12 mouse cellular contexts compared by ENCODE assay signal in the genomic region with DNA sequence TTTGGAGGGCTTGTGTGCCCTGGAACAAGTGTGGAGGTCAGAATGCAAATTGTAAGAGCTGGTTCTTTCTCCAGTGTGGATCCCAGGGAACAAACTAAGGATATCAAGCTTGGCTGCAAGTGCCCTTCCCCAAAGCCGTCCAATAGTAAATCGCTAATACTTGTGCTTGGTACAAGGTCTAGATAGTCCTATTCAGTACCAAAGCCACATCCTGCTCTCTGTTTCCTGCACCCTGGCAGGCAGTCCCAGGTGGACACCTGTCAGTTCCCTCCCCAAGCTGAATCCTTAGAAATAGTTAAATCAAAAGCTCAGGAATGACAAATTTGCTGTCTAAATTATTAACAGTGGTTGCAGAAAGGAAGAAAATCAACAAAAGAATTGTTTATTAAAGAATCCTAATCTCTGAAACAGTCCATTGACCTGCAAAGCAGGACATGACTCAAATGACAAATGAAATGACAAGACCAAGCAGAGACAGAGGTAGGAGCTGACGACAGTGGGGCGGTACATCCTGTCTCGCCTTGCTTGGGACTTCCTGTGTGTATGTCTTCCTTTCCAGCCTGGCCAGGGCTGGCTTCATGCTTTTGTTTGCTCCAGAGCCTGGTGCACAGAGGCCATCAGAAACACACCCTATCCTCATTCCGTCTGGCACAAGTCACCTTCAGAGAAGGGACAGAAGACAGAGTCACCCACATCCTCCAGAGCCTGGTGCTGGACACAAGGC. TPM values are rescaled to one million over a fixed set of nuclear protein-coding genes. Genes with fewer than 3 reads are reported as not detected.
DNase-seq lines count a peak whose midpoint lies in the region; ATAC-seq and TF ChIP-seq lines count a peak whose summit lies in the region.
"Had no signal": no experiment of that assay in that cellular context is flagged by ENCODE, and none has a peak within 500 bp of the region (broad histone marks: within the 10 kb centered on the region; RNA-seq: fewer than 3 reads in every experiment).

No protein-coding gene starts in this region.

- no peak overlapping the region for H3K4me3 ChIP-seq in kidney, adult 2 months (ENCODE audit: insufficient read depth, low read depth, low read length)
- H3K4me3 ChIP-seq in liver, embryonic 14.5 days (ENCODE audit: insufficient read depth in 1 of 2, low read depth in 2 of 2, low read length in 2 of 2) = no peak overlapping the region
- no peak overlapping the region for H3K4me3 ChIP-seq in hindbrain, embryonic 14.5 days (replicated peaks; ENCODE audit: low read length)
- H3K4me3 ChIP-seq: embryonic facial prominence, embryonic 12.5 days; forebrain, embryonic 13.5 days; limb, embryonic 13.5 days had no signal

- H3K9ac ChIP-seq in liver, embryonic 14.5 days (replicated peaks) = peak overlapping the region; percentile 38; the same call in 1 of the 2 replicates
- H3K9ac ChIP-seq in hindbrain, embryonic 14.5 days = no peak overlapping the region
- H3K9ac ChIP-seq: embryonic facial prominence, embryonic 12.5 days; forebrain, embryonic 13.5 days; limb, embryonic 13.5 days had no signal

- 68% methylated on average over 6 of the region's 6 CpGs for WGBS in kidney, adult 2 months
- WGBS in liver, embryonic 14.5 days (ENCODE audit: insufficient replicate concordance) = 52% methylated on average over 6 of the region's 6 CpGs
- WGBS in hindbrain, embryonic 14.5 days = 80% methylated on average over 6 of the region's 6 CpGs

- no peaks in the 10 kb centered on the region for H3K36me3 ChIP-seq in kidney, adult 2 months (ENCODE audit: control insufficient read depth, insufficient read depth, low read length)
- no peaks in the 10 kb centered on the region for H3K36me3 ChIP-seq in liver, embryonic 14.5 days (replicated peaks; ENCODE audit: control insufficient read depth, insufficient read depth, low read depth)
- H3K36me3 ChIP-seq in hindbrain, embryonic 14.5 days (replicated peaks; ENCODE audit: control insufficient read depth, insufficient read depth) = no peaks in the 10 kb centered on the region
- H3K36me3 ChIP-seq: embryonic facial prominence, embryonic 12.5 days; limb, embryonic 13.5 days had no signal

- no peaks in the 10 kb centered on the region for H3K4me1 ChIP-seq in kidney, adult 2 months (ENCODE audit: control insufficient read depth, insufficient read depth, low read length)
- H3K4me1 ChIP-seq in liver, embryonic 14.5 days (replicated peaks; ENCODE audit: control insufficient read depth in 2 of 2, insufficient read depth in 2 of 2, low read length in 1 of 2) = peaks cover 9 to 26% of the 10 kb centered on the region in 2 experiments
- H3K4me1 ChIP-seq in hindbrain, embryonic 14.5 days (replicated peaks; ENCODE audit: control insufficient read depth, insufficient read depth, low read length) = no peaks in the 10 kb centered on the region
- H3K4me1 ChIP-seq: embryonic facial prominence, embryonic 12.5 days; forebrain, embryonic 13.5 days had no signal

- no peak for TF ChIP-seq CTCF in kidney, adult 2 months (conservative IDR thresholded peaks at IDR 0.05; ENCODE audit: insufficient read depth, insufficient read length, low read depth, low read length)
- no peak for TF ChIP-seq CTCF in liver, embryonic 14.5 days (IDR thresholded peaks at IDR 0.05; ENCODE audit: low read depth)

- no peak overlapping the region for H3K4me2 ChIP-seq in liver, embryonic 14.5 days (ENCODE audit: low read depth)
- H3K4me2 ChIP-seq in hindbrain, embryonic 14.5 days (replicated peaks) = no peak overlapping the region
- H3K4me2 ChIP-seq: embryonic facial prominence, embryonic 12.5 days; forebrain, embryonic 13.5 days; limb, embryonic 13.5 days had no signal

- no peaks in the 10 kb centered on the region for H3K27me3 ChIP-seq in kidney, adult 2 months (replicated peaks; ENCODE audit: control insufficient read depth, insufficient read depth, low read length)
- no peaks in the 10 kb centered on the region for H3K27me3 ChIP-seq in liver, embryonic 14.5 days (ENCODE audit: control insufficient read depth, insufficient read depth, low read length)
- no peaks in the 10 kb centered on the region; the same call in 1 of the 2 replicates for H3K27me3 ChIP-seq in hindbrain, embryonic 14.5 days (ENCODE audit: control insufficient read depth, insufficient read depth, low read length)
- H3K27me3 ChIP-seq: embryonic facial prominence, embryonic 12.5 days; limb, embryonic 13.5 days had no signal

- no peak overlapping the region for H3K27ac ChIP-seq in kidney, adult 2 months (ENCODE audit: insufficient read depth, low read depth, low read length)
- H3K27ac ChIP-seq in liver, embryonic 14.5 days = peak overlapping the region; percentile 10; the same call in 1 of the 2 replicates
- H3K27ac ChIP-seq in hindbrain, embryonic 14.5 days = no peak overlapping the region
- H3K27ac ChIP-seq: embryonic facial prominence, embryonic 12.5 days; forebrain, embryonic 13.5 days; limb, embryonic 13.5 days had no signal

- TF ChIP-seq EP300 in liver, embryonic 14.5 days (IDR thresholded peaks at IDR 0.05; ENCODE audit: low read depth) = no peak

- peak; percentile 90 for ATAC-seq in activated CD4-positive, CD25-positive, alpha-beta regulatory T cell, adult 4 months
- ATAC-seq in liver, embryonic 14.5 days (ENCODE audit: insufficient read depth) = no peak
- ATAC-seq in hindbrain, embryonic 14.5 days (ENCODE audit: low FRiP score) = no peak
- ATAC-seq: forebrain, embryonic 13.5 days had no signal

- TF ChIP-seq POLR2A in kidney, adult 2 months (IDR thresholded peaks at IDR 0.05; ENCODE audit: low read depth, low read length) = no peak

- peak; percentile 66 for DNase-seq in kidney, adult 2 months
- DNase-seq in kidney, postnatal 4 days = no peak
- no peak for DNase-seq in liver, embryonic 14.5 days (ENCODE audit: low read depth in 3 of 3, low spot score in 3 of 3)
- DNase-seq in naive thymus-derived CD4-positive, alpha-beta T cell, adult 2 months (ENCODE audit: low read depth) = peak; percentile 50
- no peak for DNase-seq in hindbrain, embryonic 14.5 days (ENCODE audit: low spot score)
- no peak for DNase-seq in right cerebral cortex, adult 2 months (ENCODE audit: low spot score in 2 of 2)
- DNase-seq: cerebellum, adult 11-12 months; gastrocnemius, postnatal 25 days had no signal

- no peaks in the 10 kb centered on the region for H3K9me3 ChIP-seq in liver, embryonic 14.5 days (ENCODE audit: control insufficient read depth, low read length)
- no peaks in the 10 kb centered on the region for H3K9me3 ChIP-seq in hindbrain, embryonic 14.5 days (ENCODE audit: control insufficient read depth, low read length)
- H3K9me3 ChIP-seq: embryonic facial prominence, embryonic 12.5 days; forebrain, embryonic 13.5 days; limb, embryonic 13.5 days had no signal

RNA-seq across cellular contexts. Expression of gene Smad6, which starts 8.2 kb away (rescaled TPM):
- polyA plus RNA-seq in kidney, adult 2 months (2012; rRNA removed) = 15.9 and 22.8 TPM in 2 replicates
- not detected for polyA plus RNA-seq in activated CD4-positive, CD25-positive, alpha-beta regulatory T cell, adult 4 months (2017; shearing (Covaris generic))
- 3.9 and 5.2 TPM in 2 replicates for polyA plus RNA-seq in liver, embryonic 14.5 days (2012; rRNA removed)
- 1.8 and 2.1 TPM in 2 replicates for polyA plus RNA-seq in liver, embryonic 14.5 days (2014; fragmentation: Nextera tagmentation; extraction: Ambion mirVana)
- polyA plus RNA-seq in hindbrain, embryonic 14.5 days (2014; fragmentation: Nextera tagmentation; extraction: Ambion mirVana) = 2.3 and 2.7 TPM in 2 replicates

Comparison
In these comparisons a context has a peak if more than half of its experiments do, and no peak if none do; other contexts are left out.
1. DNase-seq: peak in kidney, adult 2 months (single experiment) and naive thymus-derived CD4-positive, alpha-beta T cell, adult 2 months (single experiment); none in kidney, postnatal 4 days (0 of 2), liver, embryonic 14.5 days (0 of 3), hindbrain, embryonic 14.5 days (single experiment) and right cerebral cortex, adult 2 months (0 of 2).